Mouse (Mus musculus): ENCODE measurements at regions not wholly inside any gene's neighbourhood (a gene's known extent, or its start where the extent isn't known, plus 50 kb on each side); places are given as distances from the start of the nearest gene placed in this dataset.
"Not testable (repeated sequence)": the region's sequence is repeated elsewhere in the genome, so short reads cannot be mapped to it uniquely, and the experiment has no call there.

- ATAC-seq (no peak), DNase-seq (ENCODE audit: low spot score) (no peak)
- no peaks in the 10 kb centered on the region for H3K36me3 ChIP-seq (ENCODE audit: insufficient read depth, low read length)
- no peak overlapping the region for H3K27ac ChIP-seq (ENCODE audit: low read length)
- H3K4me2 ChIP-seq (replicated peaks; ENCODE audit: low read depth, low read length) = no peak overlapping the region
- H3K4me3 ChIP-seq (ENCODE audit: low read depth, low read length) = no peak overlapping the region
- H3K27me3 ChIP-seq (replicated peaks; ENCODE audit: insufficient read depth, low read length) = no peaks in the 10 kb centered on the region
- 46% methylated on average over 1 of the region's 1 CpGs for WGBS
- no peaks in the 10 kb centered on the region for H3K9me3 ChIP-seq (ENCODE audit: low read length)
- H3K9ac ChIP-seq (replicated peaks; ENCODE audit: low read depth) = no peak overlapping the region
- TF ChIP-seq CTCF (IDR thresholded peaks at IDR 0.05) (no peak), EP300 (IDR thresholded peaks at IDR 0.05) (no peak)
- no peaks in the 10 kb centered on the region for H3K4me1 ChIP-seq (ENCODE audit: insufficient read depth, low read depth, low read length)
These were observed 230.5 kb upstream of the Ell2 start for GRCm38 (mm10) chr13:75475828-75476597.

GRCm38 (mm10) chr13:75483157-75483915 is 223.2 kb upstream of the Ell2 start:
- H3K4me1 ChIP-seq (ENCODE audit: insufficient read depth, low read depth, low read length); H3K27me3 ChIP-seq (replicated peaks; ENCODE audit: insufficient read depth, low read length); H3K27ac ChIP-seq (ENCODE audit: low read length); DNase-seq (ENCODE audit: low spot score); H3K4me2 ChIP-seq (replicated peaks; ENCODE audit: low read depth, low read length); H3K9ac ChIP-seq (replicated peaks; ENCODE audit: low read depth); H3K36me3 ChIP-seq (ENCODE audit: insufficient read depth, low read length); H3K9me3 ChIP-seq (ENCODE audit: low read length); ATAC-seq; H3K4me3 ChIP-seq (ENCODE audit: low read depth, low read length): not testable (repeated sequence)
- WGBS = 73% methylated on average over 7 of the region's 7 CpGs

GRCm38 (mm10) chr13:75484252-75484651 is 222.3 kb upstream of the Ell2 start:
- H3K27ac ChIP-seq (ENCODE audit: low read length); H3K36me3 ChIP-seq (ENCODE audit: insufficient read depth, low read length); DNase-seq (ENCODE audit: low spot score); H3K9me3 ChIP-seq (ENCODE audit: low read length); H3K9ac ChIP-seq (replicated peaks; ENCODE audit: low read depth); H3K4me1 ChIP-seq (ENCODE audit: insufficient read depth, low read depth, low read length); H3K27me3 ChIP-seq (replicated peaks; ENCODE audit: insufficient read depth, low read length); ATAC-seq; H3K4me2 ChIP-seq (replicated peaks; ENCODE audit: low read depth, low read length); H3K4me3 ChIP-seq (ENCODE audit: low read depth, low read length): not testable (repeated sequence)
- 100% methylated on average over 2 of the region's 2 CpGs for WGBS

- WGBS = 48% methylated on average over 3 of the region's 3 CpGs
- no peaks in the 10 kb centered on the region for H3K27me3 ChIP-seq (replicated peaks; ENCODE audit: insufficient read depth, low read length)
- DNase-seq (ENCODE audit: low spot score) = peak; percentile 11
- no peak overlapping the region for H3K4me3 ChIP-seq (ENCODE audit: low read depth, low read length)
- ATAC-seq = no peak
- H3K4me2 ChIP-seq (replicated peaks; ENCODE audit: low read depth, low read length) = no peak overlapping the region
- H3K9me3 ChIP-seq (ENCODE audit: low read length) = no peaks in the 10 kb centered on the region
- no peaks in the 10 kb centered on the region for H3K4me1 ChIP-seq (ENCODE audit: insufficient read depth, low read depth, low read length)
- 0 out of 2 replicates have a peak, but pooled peaks have one; percentile 42 for TF ChIP-seq EP300 (IDR thresholded peaks at IDR 0.05)
- no peak for TF ChIP-seq CTCF (IDR thresholded peaks at IDR 0.05)
- no peak overlapping the region for H3K9ac ChIP-seq (replicated peaks; ENCODE audit: low read depth)
- H3K27ac ChIP-seq (ENCODE audit: low read length) = no peak overlapping the region
- no peaks in the 10 kb centered on the region for H3K36me3 ChIP-seq (ENCODE audit: insufficient read depth, low read length)
These were observed 205.0 kb upstream of the Ell2 start for GRCm38 (mm10) chr13:75501530-75501929.

GRCm38 (mm10) chr13:75503394-75503793 is 203.2 kb upstream of the Ell2 start:
- Histone ChIP-seq H3K9me3 (ENCODE audit: low read length) (no peaks in the 10 kb centered on the region), H3K4me2 (replicated peaks; ENCODE audit: low read depth, low read length) (no peak overlapping the region), H3K36me3 (ENCODE audit: insufficient read depth, low read length) (no peaks in the 10 kb centered on the region), H3K27ac (ENCODE audit: low read length) (no peak overlapping the region), H3K9ac (replicated peaks; ENCODE audit: low read depth) (no peak overlapping the region), H3K4me1 (ENCODE audit: insufficient read depth, low read depth, low read length) (no peaks in the 10 kb centered on the region), H3K27me3 (replicated peaks; ENCODE audit: insufficient read depth, low read length) (no peaks in the 10 kb centered on the region), H3K4me3 (ENCODE audit: low read depth, low read length) (no peak overlapping the region)
- ATAC-seq = no peak
- no peak for DNase-seq (ENCODE audit: low spot score)
- TF ChIP-seq CTCF (IDR thresholded peaks at IDR 0.05) = no peak
- TF ChIP-seq EP300 (IDR thresholded peaks at IDR 0.05) = no peak

- Histone ChIP-seq H3K36me3 (ENCODE audit: insufficient read depth, low read length) (no peaks in the 10 kb centered on the region), H3K9me3 (ENCODE audit: low read length) (no peaks in the 10 kb centered on the region), H3K4me2 (replicated peaks; ENCODE audit: low read depth, low read length) (no peak overlapping the region), H3K4me3 (ENCODE audit: low read depth, low read length) (no peak overlapping the region), H3K4me1 (ENCODE audit: insufficient read depth, low read depth, low read length) (no peaks in the 10 kb centered on the region), H3K9ac (replicated peaks; ENCODE audit: low read depth) (no peak overlapping the region), H3K27ac (ENCODE audit: low read length) (no peak overlapping the region), H3K27me3 (replicated peaks; ENCODE audit: insufficient read depth, low read length) (no peaks in the 10 kb centered on the region)
- peak; percentile 71 for DNase-seq (ENCODE audit: low spot score)
- peak; percentile 93 for ATAC-seq
- TF ChIP-seq EP300 (IDR thresholded peaks at IDR 0.05) = peak; percentile 93
- no peak for TF ChIP-seq CTCF (IDR thresholded peaks at IDR 0.05)
- WGBS = 20% methylated on average over 1 of the region's 1 CpGs
These were observed 192.1 kb upstream of the Ell2 start for GRCm38 (mm10) chr13:75514315-75515020.

All from lung, postnatal 0 days (tissue).